18 mouse cellular contexts compared by ENCODE assay signal in the genomic region with DNA sequence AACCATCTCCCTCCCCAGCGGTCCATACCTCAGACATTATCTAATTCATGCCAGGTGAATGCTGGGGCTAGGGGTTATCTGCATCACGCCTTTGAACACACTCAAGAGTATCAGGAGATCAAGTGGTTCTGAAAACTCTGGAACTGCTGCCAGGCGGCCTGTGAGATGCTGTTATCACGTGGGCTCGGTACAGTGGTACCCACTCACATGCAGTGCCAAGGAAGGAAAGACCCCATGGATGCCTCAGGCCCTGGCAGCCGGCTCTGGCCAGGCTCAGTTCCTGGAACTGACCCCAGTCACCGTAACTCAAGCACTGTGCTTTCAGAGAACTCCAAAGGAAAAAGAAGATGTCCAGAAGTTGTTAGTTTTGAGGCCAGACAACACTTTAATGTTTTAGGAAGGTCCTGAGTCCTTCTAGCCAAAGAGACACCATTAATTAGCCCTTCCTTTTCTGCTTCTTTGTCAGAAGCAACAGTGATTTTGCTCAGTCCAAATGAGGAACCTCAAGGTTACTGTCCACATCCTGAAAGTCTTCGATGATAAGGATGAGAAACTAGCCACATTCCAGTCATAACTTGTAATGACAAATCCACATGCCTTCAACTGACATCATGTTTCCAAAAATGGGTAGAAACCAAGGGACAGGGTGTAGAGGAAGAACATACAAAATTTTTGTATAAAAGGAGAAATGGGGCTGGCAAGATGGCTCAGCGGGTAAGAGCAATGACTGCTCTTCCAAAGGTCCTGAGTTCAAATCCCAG.
"Had no signal": no experiment of that assay in that cellular context is flagged by ENCODE, and none has a peak within 500 bp of the region (broad histone marks: within the 10 kb centered on the region; RNA-seq: fewer than 3 reads in every experiment).

No protein-coding gene starts in this region.

- DNase-seq: kidney, adult 2 months; kidney, postnatal 14 days; liver; liver, embryonic 13.5 days; liver, postnatal 0 days; lung, postnatal 14 days; retina, postnatal 1 day; right cerebral cortex, postnatal 4 days; spleen, adult 18-20 months; thymus, adult 18-20 months; thymus, postnatal 4 days had no signal

- H3K9me3 ChIP-seq: kidney, embryonic 15.5 days; limb, embryonic 12.5 days; liver, embryonic 13.5 days; lung, embryonic 15.5 days; midbrain, embryonic 10.5 days; neural tube, embryonic 13.5 days had no signal

- H3K9ac ChIP-seq: kidney, embryonic 15.5 days; limb, embryonic 12.5 days; liver, embryonic 13.5 days; liver, postnatal 0 days; lung, embryonic 15.5 days; neural tube, embryonic 13.5 days had no signal

- H3K27me3 ChIP-seq: kidney, embryonic 15.5 days; limb, embryonic 12.5 days; liver, embryonic 13.5 days; lung, embryonic 15.5 days; neural tube, embryonic 13.5 days had no signal

- ATAC-seq: liver, postnatal 0 days; midbrain, embryonic 16.5 days had no signal

- H3K27ac ChIP-seq: kidney, embryonic 15.5 days; left cerebral cortex, adult 2 months; limb, embryonic 12.5 days; liver, embryonic 13.5 days; lung, embryonic 15.5 days; midbrain, embryonic 10.5 days; neural tube, embryonic 13.5 days had no signal

- H3K4me2 ChIP-seq: kidney, embryonic 15.5 days; limb, embryonic 12.5 days; liver, embryonic 13.5 days; lung, embryonic 15.5 days; neural tube, embryonic 13.5 days had no signal

- H3K4me3 ChIP-seq: kidney, embryonic 15.5 days; left cerebral cortex, adult 2 months; limb, embryonic 12.5 days; liver, embryonic 13.5 days; lung, embryonic 15.5 days; midbrain, embryonic 10.5 days; neural tube, embryonic 13.5 days had no signal

- H3K36me3 ChIP-seq: kidney, embryonic 15.5 days; limb, embryonic 12.5 days; liver, embryonic 13.5 days; lung, embryonic 15.5 days; midbrain, embryonic 10.5 days; neural tube, embryonic 13.5 days had no signal

- H3K4me1 ChIP-seq: kidney, embryonic 15.5 days; limb, embryonic 12.5 days; liver, embryonic 13.5 days; lung, embryonic 15.5 days; neural tube, embryonic 13.5 days had no signal
